In genomic region chr8:10743241-10743640, GRCm38 (mm10) we compare ENCODE assay signal across 20 mouse cellular contexts.
"Had no signal": no experiment of that assay in that cellular context is flagged by ENCODE, and none has a peak within 500 bp of the region (broad histone marks: within the 10 kb centered on the region; RNA-seq: fewer than 3 reads in every experiment).

No protein-coding gene starts in this region.

- H3K4me1 ChIP-seq: liver, embryonic 12.5 days; liver, embryonic 15.5 days; lung, embryonic 15.5 days; stomach, embryonic 15.5 days had no signal

- H3K9ac ChIP-seq: limb, embryonic 13.5 days; liver, embryonic 12.5 days; liver, embryonic 15.5 days; lung, embryonic 15.5 days; stomach, embryonic 15.5 days had no signal

- H3K4me2 ChIP-seq: limb, embryonic 13.5 days; liver, embryonic 12.5 days; liver, embryonic 15.5 days; lung, embryonic 15.5 days; midbrain, embryonic 11.5 days; stomach, embryonic 15.5 days had no signal

- H3K27ac ChIP-seq: kidney, postnatal 0 days; left cerebral cortex, adult 2 months; limb, embryonic 10.5 days; limb, embryonic 13.5 days; liver, embryonic 12.5 days; liver, embryonic 15.5 days; lung, embryonic 15.5 days; stomach, embryonic 15.5 days had no signal

- H3K27me3 ChIP-seq: liver, embryonic 15.5 days; lung, embryonic 15.5 days; stomach, embryonic 15.5 days had no signal

- DNase-seq: kidney, adult 2 months; kidney, postnatal 25 days; liver; lung, adult 18-20 months; lung, postnatal 10 days; lung, postnatal 36 days; midbrain, embryonic 14.5 days; right cerebral cortex, postnatal 25 days; spleen, adult 18-20 months; thymus, postnatal 25 days had no signal

- H3K4me3 ChIP-seq: left cerebral cortex, adult 2 months; limb, embryonic 10.5 days; limb, embryonic 13.5 days; liver, embryonic 12.5 days; liver, embryonic 15.5 days; lung, embryonic 15.5 days; stomach, embryonic 15.5 days had no signal

- H3K36me3 ChIP-seq: limb, embryonic 10.5 days; limb, embryonic 13.5 days; liver, embryonic 12.5 days; liver, embryonic 15.5 days; lung, embryonic 15.5 days; stomach, embryonic 15.5 days had no signal

- ATAC-seq: intestine, postnatal 0 days; liver, embryonic 12.5 days had no signal

- H3K9me3 ChIP-seq: limb, embryonic 10.5 days; liver, embryonic 12.5 days; liver, embryonic 15.5 days; lung, embryonic 15.5 days; stomach, embryonic 15.5 days had no signal
